Mouse (Mus musculus): Measurements from ENCODE around the gene Fam155a. TPM values are rescaled to one million over a fixed set of nuclear protein-coding genes. Genes with fewer than 3 reads are reported as not detected.
"Not testable (repeated sequence)": the region's sequence is repeated elsewhere in the genome, so short reads cannot be mapped to it uniquely, and the experiment has no call there.

Fam155a gene
- polyA plus RNA-seq, 1 experiment from 2014 or later, result 2.1 TPM

DNA sequence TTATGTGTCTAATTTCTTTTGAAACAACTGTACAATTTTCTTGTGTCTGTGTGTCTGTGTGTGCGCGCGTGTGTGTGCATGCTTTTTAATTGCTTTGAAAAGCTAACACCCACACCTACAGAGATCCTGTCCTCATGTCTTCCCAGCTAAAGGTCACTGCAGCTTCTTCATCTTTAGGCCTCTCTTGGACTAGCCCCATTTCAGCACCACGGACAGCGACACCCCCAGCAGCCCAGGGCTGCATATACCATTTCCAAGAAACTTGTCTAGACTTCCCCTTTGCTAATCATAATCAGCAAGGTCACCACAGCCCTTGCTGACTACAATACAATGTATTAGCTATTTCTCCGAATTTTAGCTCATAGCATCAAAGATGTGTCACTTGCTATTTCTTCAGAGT lies 1.9 kb downstream of the Fam155a start:
- H3K4me2 ChIP-seq (replicated peaks; ENCODE audit: low read depth, low read length), result no peak overlapping the region
- WGBS, result 36% methylated on average over 6 of the region's 6 CpGs
- H3K4me3 ChIP-seq (ENCODE audit: low read depth, low read length), result no peak overlapping the region
- no peaks in the 10 kb centered on the region for H3K36me3 ChIP-seq (ENCODE audit: control insufficient read depth, insufficient read depth, low read length)
- no peak for ATAC-seq (ENCODE audit: insufficient number of reproducible peaks, insufficient read depth, low FRiP score, low read depth)
- no peak overlapping the region for H3K27ac ChIP-seq (ENCODE audit: low read length)
- H3K9me3 ChIP-seq (ENCODE audit: control insufficient read depth, low read depth, low read length), result no peaks in the 10 kb centered on the region
- H3K4me1 ChIP-seq (ENCODE audit: control insufficient read depth, insufficient read depth, low read length), result peaks cover 4% of the 10 kb centered on the region; the same call in 1 of the 2 replicates
- H3K27me3 ChIP-seq (ENCODE audit: control insufficient read depth, insufficient read depth, low read length), result peaks cover 28% of the 10 kb centered on the region; the same call in 1 of the 2 replicates
- H3K9ac ChIP-seq (replicated peaks; ENCODE audit: low read depth, low read length), result no peak overlapping the region

DNA sequence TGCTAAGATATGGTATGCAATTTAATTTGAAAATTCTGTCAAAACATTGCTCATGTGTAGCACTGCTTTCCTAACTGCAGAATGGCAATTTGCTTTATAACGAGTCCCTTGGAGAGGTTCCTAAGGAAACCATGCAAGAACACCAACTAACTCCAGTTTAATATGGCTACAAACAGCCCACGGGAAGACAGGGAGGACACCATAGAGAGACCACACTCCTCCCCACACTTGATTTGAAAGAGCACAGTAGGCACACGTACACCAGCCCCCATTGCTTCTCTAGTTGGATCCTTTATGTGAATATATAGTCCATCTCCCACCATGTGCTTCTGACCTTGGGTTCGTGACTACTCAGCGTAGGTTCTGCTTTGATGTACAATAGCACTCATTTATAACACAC lies 35.8 kb downstream of the Fam155a start:
- Histone ChIP-seq H3K36me3 (ENCODE audit: control insufficient read depth, insufficient read depth, low read length) (no peaks in the 10 kb centered on the region), H3K4me2 (replicated peaks; ENCODE audit: low read depth, low read length) (no peak overlapping the region), H3K4me3 (ENCODE audit: low read depth, low read length) (no peak overlapping the region), H3K27me3 (ENCODE audit: control insufficient read depth, insufficient read depth, low read length) (no peaks in the 10 kb centered on the region), H3K27ac (ENCODE audit: low read length) (no peak overlapping the region), H3K9me3 (ENCODE audit: control insufficient read depth, low read depth, low read length) (no peaks in the 10 kb centered on the region), H3K9ac (replicated peaks; ENCODE audit: low read depth, low read length) (no peak overlapping the region), H3K4me1 (ENCODE audit: control insufficient read depth, insufficient read depth, low read length) (no peaks in the 10 kb centered on the region)
- no peak for ATAC-seq (ENCODE audit: insufficient number of reproducible peaks, insufficient read depth, low FRiP score, low read depth)
- WGBS, result 76% methylated on average over 5 of the region's 5 CpGs

DNA sequence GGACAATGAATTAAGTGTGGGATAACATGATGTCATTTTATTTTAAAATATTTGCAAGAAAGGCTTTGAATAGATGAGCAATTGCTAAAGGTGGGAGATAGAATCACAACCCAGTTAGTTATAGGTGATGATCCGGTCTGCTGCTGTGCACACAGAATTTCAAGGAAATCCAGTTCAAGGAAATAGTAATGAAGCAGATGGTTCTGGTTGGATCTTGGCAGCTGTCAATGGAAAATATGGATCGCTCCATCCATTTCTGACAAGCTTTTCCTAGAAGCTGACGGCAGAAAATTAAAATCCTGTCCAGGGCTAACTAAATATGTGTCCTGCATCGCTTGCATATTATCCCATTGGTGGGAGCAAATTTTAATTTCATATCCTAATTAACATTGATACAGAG lies 61.2 kb downstream of the Fam155a start:
- H3K4me3 ChIP-seq (ENCODE audit: low read depth, low read length), result no peak overlapping the region
- H3K9ac ChIP-seq (replicated peaks; ENCODE audit: low read depth, low read length), result no peak overlapping the region
- no peaks in the 10 kb centered on the region for H3K9me3 ChIP-seq (ENCODE audit: control insufficient read depth, low read depth, low read length)
- ATAC-seq (ENCODE audit: insufficient number of reproducible peaks, insufficient read depth, low FRiP score, low read depth), result no peak
- H3K27ac ChIP-seq (ENCODE audit: low read length), result no peak overlapping the region
- no peaks in the 10 kb centered on the region for H3K27me3 ChIP-seq (ENCODE audit: control insufficient read depth, insufficient read depth, low read length)
- H3K4me2 ChIP-seq (replicated peaks; ENCODE audit: low read depth, low read length), result no peak overlapping the region
- no peaks in the 10 kb centered on the region for H3K36me3 ChIP-seq (ENCODE audit: control insufficient read depth, insufficient read depth, low read length)
- 90% methylated on average over 4 of the region's 4 CpGs for WGBS
- no peaks in the 10 kb centered on the region for H3K4me1 ChIP-seq (ENCODE audit: control insufficient read depth, insufficient read depth, low read length)

DNA sequence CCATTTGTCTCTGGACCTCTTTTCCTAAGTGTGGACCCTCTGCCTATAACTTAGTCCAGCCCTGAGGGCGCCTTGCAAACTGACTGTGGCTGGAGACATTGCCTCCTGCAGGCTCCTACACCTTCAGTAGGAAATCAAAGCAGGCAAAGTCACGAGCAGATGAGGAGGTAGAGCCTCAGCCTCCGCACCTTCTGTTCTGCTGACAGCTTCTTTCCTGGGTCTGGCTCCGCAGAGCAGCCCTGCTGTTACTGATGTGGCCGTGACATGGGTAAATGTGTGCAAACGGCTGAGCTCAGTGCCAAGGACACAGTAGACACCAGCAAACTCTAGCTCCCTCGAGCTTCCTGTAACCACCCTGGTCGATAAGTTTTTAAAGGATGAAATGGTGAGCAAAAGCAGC lies 63.5 kb downstream of the Fam155a start:
- no peak overlapping the region for H3K4me2 ChIP-seq (replicated peaks; ENCODE audit: low read depth, low read length)
- no peak overlapping the region for H3K9ac ChIP-seq (replicated peaks; ENCODE audit: low read depth, low read length)
- H3K27ac ChIP-seq (ENCODE audit: low read length), result no peak overlapping the region
- no peak for ATAC-seq (ENCODE audit: insufficient number of reproducible peaks, insufficient read depth, low FRiP score, low read depth)
- 76% methylated on average over 8 of the region's 8 CpGs for WGBS
- no peak overlapping the region for H3K4me3 ChIP-seq (ENCODE audit: low read depth, low read length)
- H3K27me3 ChIP-seq (ENCODE audit: control insufficient read depth, insufficient read depth, low read length), result no peaks in the 10 kb centered on the region
- no peaks in the 10 kb centered on the region for H3K36me3 ChIP-seq (ENCODE audit: control insufficient read depth, insufficient read depth, low read length)
- H3K9me3 ChIP-seq (ENCODE audit: control insufficient read depth, low read depth, low read length), result no peaks in the 10 kb centered on the region
- no peaks in the 10 kb centered on the region for H3K4me1 ChIP-seq (ENCODE audit: control insufficient read depth, insufficient read depth, low read length)

DNA sequence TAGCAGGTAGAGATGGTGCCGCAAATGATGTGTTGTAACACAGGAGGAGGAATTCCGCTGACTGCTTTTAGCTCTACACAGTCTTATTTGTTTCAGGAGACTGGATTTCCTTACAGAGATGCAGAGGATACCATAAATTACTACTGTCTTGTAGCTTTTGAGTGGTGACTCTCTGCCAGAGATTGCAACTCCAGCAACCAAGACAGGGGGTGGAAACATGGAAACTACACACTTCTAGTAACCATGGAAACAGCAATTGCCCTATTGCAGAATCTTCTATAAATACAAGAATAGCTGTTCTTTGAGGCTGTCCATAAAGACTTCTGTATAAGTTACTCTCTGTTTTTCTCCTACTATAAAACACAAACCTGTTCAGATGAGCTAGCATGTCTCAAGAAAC lies 76.2 kb downstream of the Fam155a start:
- Histone ChIP-seq H3K4me2 (replicated peaks; ENCODE audit: low read depth, low read length) (no peak overlapping the region), H3K36me3 (ENCODE audit: control insufficient read depth, insufficient read depth, low read length) (no peaks in the 10 kb centered on the region), H3K27ac (ENCODE audit: low read length) (no peak overlapping the region), H3K4me1 (ENCODE audit: control insufficient read depth, insufficient read depth, low read length) (no peaks in the 10 kb centered on the region), H3K9ac (replicated peaks; ENCODE audit: low read depth, low read length) (no peak overlapping the region), H3K9me3 (ENCODE audit: control insufficient read depth, low read depth, low read length) (no peaks in the 10 kb centered on the region), H3K27me3 (ENCODE audit: control insufficient read depth, insufficient read depth, low read length) (no peaks in the 10 kb centered on the region), H3K4me3 (ENCODE audit: low read depth, low read length) (no peak overlapping the region)
- WGBS, result 89% methylated on average over 2 of the region's 2 CpGs
- no peak for ATAC-seq (ENCODE audit: insufficient number of reproducible peaks, insufficient read depth, low FRiP score, low read depth)

DNA sequence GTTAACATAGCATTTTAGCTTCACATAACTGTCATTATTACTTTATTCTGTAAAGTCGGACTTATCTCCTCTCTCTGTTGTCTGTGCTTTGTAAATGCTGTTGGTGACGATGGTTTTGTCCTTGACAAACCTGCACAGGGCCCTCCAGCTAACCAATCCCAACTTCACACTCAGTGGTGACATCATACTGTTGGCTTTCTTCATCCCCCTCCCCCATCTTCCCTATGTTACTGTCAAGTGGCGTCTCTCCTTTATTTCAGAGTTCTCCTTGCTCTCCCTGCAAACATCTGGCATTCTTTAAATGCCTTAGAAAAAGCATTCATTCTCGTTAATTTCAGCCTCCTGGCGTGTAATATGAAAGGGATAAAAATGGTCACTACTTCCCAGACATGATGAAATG lies 78.6 kb downstream of the Fam155a start:
- H3K9me3 ChIP-seq (ENCODE audit: control insufficient read depth, low read depth, low read length), result no peaks in the 10 kb centered on the region
- WGBS, result 38% methylated on average over 5 of the region's 5 CpGs
- no peaks in the 10 kb centered on the region for H3K4me1 ChIP-seq (ENCODE audit: control insufficient read depth, insufficient read depth, low read length)
- H3K27me3 ChIP-seq (ENCODE audit: control insufficient read depth, insufficient read depth, low read length), result no peaks in the 10 kb centered on the region
- no peak overlapping the region for H3K4me3 ChIP-seq (ENCODE audit: low read depth, low read length)
- H3K27ac ChIP-seq (ENCODE audit: low read length), result no peak overlapping the region
- H3K36me3 ChIP-seq (ENCODE audit: control insufficient read depth, insufficient read depth, low read length), result no peaks in the 10 kb centered on the region
- no peak overlapping the region for H3K4me2 ChIP-seq (replicated peaks; ENCODE audit: low read depth, low read length)
- H3K9ac ChIP-seq (replicated peaks; ENCODE audit: low read depth, low read length), result no peak overlapping the region
- no peak for ATAC-seq (ENCODE audit: insufficient number of reproducible peaks, insufficient read depth, low FRiP score, low read depth)

DNA sequence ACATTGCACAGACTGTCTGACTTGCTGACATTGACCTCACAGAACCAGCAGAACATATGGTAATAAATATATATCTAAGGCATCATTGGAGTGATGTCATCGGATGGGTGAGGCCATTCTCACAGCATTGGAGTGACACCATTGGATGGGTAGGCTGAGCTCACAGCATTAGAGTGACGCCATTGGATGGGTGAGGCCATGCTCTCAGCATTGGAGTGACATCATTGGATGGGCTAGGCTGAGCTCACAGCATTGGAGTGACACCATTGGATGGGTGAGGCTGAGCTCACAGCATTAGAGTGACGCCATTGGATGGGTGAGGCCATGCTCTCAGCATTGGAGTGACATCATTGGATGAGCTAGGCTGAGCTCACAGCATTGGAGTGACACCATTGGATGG lies 110.9 kb downstream of the Fam155a start:
- not testable (repeated sequence) for H3K9me3 ChIP-seq (ENCODE audit: control insufficient read depth, low read depth, low read length); H3K4me3 ChIP-seq (ENCODE audit: low read depth, low read length); H3K9ac ChIP-seq (replicated peaks; ENCODE audit: low read depth, low read length); H3K4me1 ChIP-seq (ENCODE audit: control insufficient read depth, insufficient read depth, low read length); H3K4me2 ChIP-seq (replicated peaks; ENCODE audit: low read depth, low read length); H3K36me3 ChIP-seq (ENCODE audit: control insufficient read depth, insufficient read depth, low read length); H3K27me3 ChIP-seq (ENCODE audit: control insufficient read depth, insufficient read depth, low read length); H3K27ac ChIP-seq (ENCODE audit: low read length)
- ATAC-seq (ENCODE audit: insufficient number of reproducible peaks, insufficient read depth, low FRiP score, low read depth), result 0 out of 2 replicates have a peak, but pooled peaks have one; percentile 23
- WGBS, result 91% methylated on average over 3 of the region's 3 CpGs

DNA sequence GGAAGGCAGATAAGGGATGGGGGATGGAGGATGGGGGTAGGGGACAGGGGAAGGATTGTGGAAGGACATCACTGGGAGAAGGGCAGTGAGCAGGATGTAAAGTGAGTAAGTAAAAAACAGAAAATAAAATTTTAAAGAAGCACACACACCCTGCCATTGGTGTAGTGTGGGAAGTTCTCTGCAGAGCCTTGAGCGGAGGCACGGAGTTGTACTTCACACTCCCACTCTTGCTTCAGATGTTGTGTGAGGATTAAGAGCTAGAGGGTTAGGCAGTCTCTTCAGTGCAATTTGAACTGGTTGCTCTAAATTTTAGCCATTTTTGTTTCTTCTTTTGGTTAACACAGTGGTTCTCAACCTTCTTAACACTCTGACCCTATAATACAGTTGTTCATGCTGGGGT lies 114.1 kb downstream of the Fam155a start:
- ATAC-seq (ENCODE audit: insufficient number of reproducible peaks, insufficient read depth, low FRiP score, low read depth), result no peak
- no peak overlapping the region for H3K27ac ChIP-seq (ENCODE audit: low read length)
- H3K9me3 ChIP-seq (ENCODE audit: control insufficient read depth, low read depth, low read length), result no peaks in the 10 kb centered on the region
- WGBS, result 83% methylated on average over 2 of the region's 2 CpGs
- H3K36me3 ChIP-seq (ENCODE audit: control insufficient read depth, insufficient read depth, low read length), result no peaks in the 10 kb centered on the region
- no peak overlapping the region for H3K4me3 ChIP-seq (ENCODE audit: low read depth, low read length)
- H3K4me2 ChIP-seq (replicated peaks; ENCODE audit: low read depth, low read length), result no peak overlapping the region
- H3K4me1 ChIP-seq (ENCODE audit: control insufficient read depth, insufficient read depth, low read length), result no peaks in the 10 kb centered on the region
- no peak overlapping the region for H3K9ac ChIP-seq (replicated peaks; ENCODE audit: low read depth, low read length)
- no peaks in the 10 kb centered on the region for H3K27me3 ChIP-seq (ENCODE audit: control insufficient read depth, insufficient read depth, low read length)

DNA sequence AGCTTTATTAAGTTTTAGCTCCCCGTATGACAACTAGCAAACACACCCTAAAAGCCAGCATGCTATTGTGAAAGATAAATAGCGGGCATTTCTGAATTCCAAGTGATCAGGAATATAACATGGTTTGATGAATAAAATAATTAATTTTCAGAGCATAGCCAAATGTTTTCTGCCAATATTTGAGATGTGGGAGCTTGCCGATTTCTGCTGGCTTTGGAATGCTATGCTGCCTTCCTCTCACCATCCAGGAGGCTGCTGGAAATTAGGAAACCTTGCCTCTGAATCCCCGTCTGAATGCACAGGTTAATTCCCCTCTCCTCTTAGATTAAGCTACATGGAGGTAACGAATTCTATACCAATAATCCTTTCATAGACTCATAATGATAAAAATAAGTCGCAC lies 116.1 kb downstream of the Fam155a start:
- H3K9me3 ChIP-seq (ENCODE audit: control insufficient read depth, low read depth, low read length), result no peaks in the 10 kb centered on the region
- H3K4me3 ChIP-seq (ENCODE audit: low read depth, low read length), result no peak overlapping the region
- no peaks in the 10 kb centered on the region for H3K27me3 ChIP-seq (ENCODE audit: control insufficient read depth, insufficient read depth, low read length)
- 80% methylated on average over 6 of the region's 6 CpGs for WGBS
- no peak for ATAC-seq (ENCODE audit: insufficient number of reproducible peaks, insufficient read depth, low FRiP score, low read depth)
- H3K4me1 ChIP-seq (ENCODE audit: control insufficient read depth, insufficient read depth, low read length), result no peaks in the 10 kb centered on the region
- H3K36me3 ChIP-seq (ENCODE audit: control insufficient read depth, insufficient read depth, low read length), result no peaks in the 10 kb centered on the region
- H3K4me2 ChIP-seq (replicated peaks; ENCODE audit: low read depth, low read length), result no peak overlapping the region
- H3K27ac ChIP-seq (ENCODE audit: low read length), result no peak overlapping the region
- no peak overlapping the region for H3K9ac ChIP-seq (replicated peaks; ENCODE audit: low read depth, low read length)

Measured in stomach, embryonic 14.5 days (tissue).